Mouse (Mus musculus) T-helper 1 cell (primary cell): ENCODE measurements around the gene Klrb1b.

Source experiments
- in situ Hi-C: fragments of 300-600 bp; cut with MboI, MseI; formaldehyde crosslinking; loops from one replicate; pipeline ENCODE4 v1.15.1; 2025; ENCODE audit warnings: high pct_unique_total_duplicates

Klrb1b gene

GRCm38 (mm10) chr6:128764598-128764997 is 61.5 kb downstream of the Klrb1b start:
- in situ Hi-C loops = loop anchor here (5.0 kb wide), 1 partner anchor 33 kb away; no protein-coding TSS in a partner anchor

GRCm38 (mm10) chr6:128763736-128764523 is 62.2 kb downstream of the Klrb1b start:
- in situ Hi-C loops = loop anchor here (5.0 kb wide), 1 partner anchor 33 kb away; no protein-coding TSS in a partner anchor
